Mouse (Mus musculus) cerebellum, adult 2 months (tissue): ENCODE measurements around the gene Habp2.

Experiments used
- CTCF ChIP-seq: fragments of 200-500 bp; IDR thresholded peaks from 2 replicates; pipeline ENCODE4 v1.5.1; 2011; ENCODE audit warnings: low read depth, mild to moderate bottlenecking, control low read depth, low read length, moderate library complexity, borderline replicate concordance; ENCODE audit not compliant: insufficient read depth
- POLR2A ChIP-seq: fragments of 200-500 bp; IDR thresholded peaks from 2 replicates; pipeline ENCODE4 v1.6.1; 2011; ENCODE audit warnings: low read length, control low read depth, borderline replicate concordance; ENCODE audit not compliant: insufficient read depth

DNA sequence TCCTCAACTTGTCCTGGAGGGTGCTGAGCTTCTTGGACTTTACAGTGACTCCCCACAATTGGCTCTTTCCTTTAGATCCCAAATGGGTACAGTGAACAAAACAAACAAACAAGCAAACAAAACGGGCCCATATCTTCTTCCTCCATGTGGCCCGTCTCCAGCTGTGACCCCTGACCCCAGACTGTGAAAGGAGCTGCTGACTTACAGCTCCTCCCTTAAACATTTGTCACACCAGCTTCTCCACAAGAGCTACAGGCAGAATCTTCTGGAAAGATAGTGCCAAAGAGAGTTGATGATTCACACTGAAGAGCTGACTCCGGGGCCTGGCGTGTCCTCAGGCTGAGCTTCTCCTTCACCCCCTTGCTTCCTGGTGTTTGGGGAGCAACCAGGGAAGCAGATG lies 48.4 kb upstream of the Habp2 start:
- TF ChIP-seq CTCF = no peak
- TF ChIP-seq POLR2A = no peak
